Mouse (Mus musculus): ENCODE data around the gene Colgalt2.

DNA sequence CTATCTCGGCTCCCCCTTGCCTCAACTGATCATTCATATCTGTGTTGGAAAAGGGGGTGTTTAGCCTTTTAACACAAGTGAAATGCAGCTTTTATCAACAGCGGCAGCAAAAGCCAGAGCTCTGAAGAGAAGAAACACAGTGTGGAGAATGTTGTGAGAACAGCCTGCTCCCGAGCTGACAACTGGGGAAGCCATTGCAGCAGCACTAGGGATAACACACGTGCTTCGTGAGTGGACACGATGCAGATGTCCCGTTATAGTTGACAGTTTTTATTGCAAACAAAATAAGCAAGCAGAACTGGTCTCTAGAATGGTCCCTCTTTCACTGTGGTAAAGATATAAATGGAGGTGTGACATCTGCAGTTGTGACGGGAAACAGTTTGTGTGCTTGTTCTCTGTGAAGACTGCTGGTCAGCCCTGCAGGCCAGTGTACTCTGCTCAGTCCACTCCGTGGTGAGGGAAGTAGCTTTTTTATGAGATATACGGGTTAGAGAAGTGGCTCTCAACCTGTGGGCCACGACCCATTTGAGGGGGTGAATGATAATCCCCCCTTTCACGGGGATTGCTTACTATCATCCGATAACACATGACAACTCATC lies 16.8 kb downstream of the Colgalt2 start:
- TF ChIP-seq POLR2A (IDR thresholded peaks at IDR 0.05; ENCODE audit: low read depth, low read length) (no peak), CTCF (IDR thresholded peaks at IDR 0.05; ENCODE audit: extremely low read depth, insufficient read depth, insufficient read length, insufficient replicate concordance) (no peak)

All from spleen, adult 2 months (tissue).